Mouse (Mus musculus) cerebellum, postnatal 14 days (tissue): ENCODE measurements around the gene Cln5.

Experiments used
- DNase-seq, 2 experiments: peaks; one replicate each; pipeline ENCODE4 v3.0.0; 2021; ENCODE audit warnings: mixed read lengths in 2 of 2

Cln5 gene

GRCm38 (mm10) chr14:103069864-103070611, at the start of gene Cln5:
Gene Cln5 (plus strand): TSS chr14:103070216.
- peak; percentile 94 to 95 for DNase-seq

DNA sequence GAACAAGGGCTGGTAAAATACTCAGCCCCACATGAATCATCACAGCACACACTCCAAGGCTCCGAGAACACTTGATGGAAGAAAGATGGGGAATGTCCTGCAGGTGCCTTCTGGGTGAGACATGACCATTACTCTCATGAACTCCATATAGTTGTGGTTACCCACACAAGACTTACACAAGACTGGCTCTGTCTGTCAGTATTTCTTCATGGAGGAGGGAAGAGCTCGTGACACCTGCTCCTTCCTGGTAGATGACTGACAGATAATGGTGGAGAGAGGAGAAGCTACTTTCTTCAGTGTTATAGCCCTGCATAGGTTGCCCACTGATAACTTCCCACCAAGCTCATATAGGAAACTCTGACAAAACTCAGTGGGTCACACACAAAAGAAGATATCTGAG, 40.8 kb upstream of the Cln5 start:
- no peak for DNase-seq

GRCm38 (mm10) chr14:103033271-103033823, 36.7 kb upstream of the Cln5 start:
- DNase-seq = no peak

DNA sequence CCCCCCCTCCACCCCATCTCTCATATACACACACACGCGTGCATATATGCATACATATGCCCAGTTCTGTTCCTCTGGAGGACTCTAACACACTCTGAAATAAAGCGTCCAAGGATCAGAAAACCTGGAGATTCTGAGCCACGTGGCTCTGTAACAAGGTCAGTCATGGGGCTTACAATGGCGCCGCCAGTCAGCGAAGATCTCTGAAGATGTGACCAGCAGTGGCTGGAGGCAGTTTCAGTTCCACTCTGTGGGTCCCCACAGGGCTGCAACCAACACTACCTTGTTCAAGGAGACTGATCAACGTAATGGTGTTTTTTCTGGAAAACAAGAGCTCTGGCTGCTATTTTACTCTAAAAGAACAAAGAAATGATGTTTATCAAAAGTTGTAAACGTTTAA, 35.9 kb upstream of the Cln5 start:
- no peak for DNase-seq

GRCm38 (mm10) chr14:103037016-103037415, 33.0 kb upstream of the Cln5 start:
- no peak for DNase-seq

- DNase-seq = no peak
Observed at GRCm38 (mm10) chr14:103046677-103047076, 23.3 kb upstream of the Cln5 start, which contains the start of gene Acod1. Gene Acod1 (plus strand): TSS chr14:103046977.

- DNase-seq = no peak
Observed at GRCm38 (mm10) chr14:103048292-103049086, 21.5 kb upstream of the Cln5 start.

- peak; percentile 81 to 90 for DNase-seq
Observed at GRCm38 (mm10) chr14:103051159-103051769, 18.8 kb upstream of the Cln5 start.

DNA sequence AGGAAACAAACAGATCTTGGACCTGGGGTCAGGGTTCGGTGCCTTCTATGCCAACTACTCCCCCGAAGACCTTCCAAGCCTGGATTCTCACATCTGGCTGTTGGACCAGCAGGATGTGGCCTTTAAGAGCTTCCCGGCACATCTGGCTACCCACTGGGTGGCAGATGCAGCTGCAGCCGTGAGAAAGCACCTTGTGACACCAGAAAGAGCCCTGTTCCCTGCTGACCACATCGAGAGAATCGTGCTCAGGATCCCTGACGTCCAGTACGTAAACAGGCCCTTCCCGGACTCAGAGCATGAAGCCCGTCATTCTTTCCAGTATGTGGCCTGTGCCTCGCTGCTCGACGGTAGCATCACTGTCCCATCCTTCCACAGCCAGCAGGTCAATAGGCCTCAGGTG, 15.3 kb upstream of the Cln5 start:
- DNase-seq = no peak

GRCm38 (mm10) chr14:103056601-103057000, 13.4 kb upstream of the Cln5 start:
- DNase-seq = no peak

- DNase-seq = no peak
Observed at GRCm38 (mm10) chr14:103058998-103059397, 11.0 kb upstream of the Cln5 start.

GRCm38 (mm10) chr14:103059495-103059894, 10.5 kb upstream of the Cln5 start:
- DNase-seq = no peak

- peak; percentile 89 to 91 for DNase-seq
Observed at GRCm38 (mm10) chr14:103065294-103066167, 4.5 kb upstream of the Cln5 start.

DNA sequence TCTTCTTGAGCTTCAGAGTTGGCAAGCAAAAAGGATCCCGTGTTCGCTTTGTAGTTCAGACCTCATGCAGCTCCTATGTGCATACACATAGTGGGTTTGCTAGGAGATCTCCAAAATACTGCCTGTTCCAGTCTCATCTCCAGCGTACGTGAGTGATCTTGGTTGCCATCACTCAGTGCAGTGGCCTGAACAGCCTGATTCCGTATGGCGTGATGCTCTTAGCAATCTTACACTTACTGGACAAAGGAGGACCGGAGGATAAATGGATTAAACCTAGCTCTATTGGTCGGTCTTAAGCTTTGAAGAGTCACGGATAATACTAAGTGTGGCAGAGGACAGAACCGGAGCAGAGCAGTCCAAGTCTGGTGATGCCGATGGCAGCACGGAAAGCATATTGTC, 552 bp upstream of the Cln5 start:
- DNase-seq = no peak

DNA sequence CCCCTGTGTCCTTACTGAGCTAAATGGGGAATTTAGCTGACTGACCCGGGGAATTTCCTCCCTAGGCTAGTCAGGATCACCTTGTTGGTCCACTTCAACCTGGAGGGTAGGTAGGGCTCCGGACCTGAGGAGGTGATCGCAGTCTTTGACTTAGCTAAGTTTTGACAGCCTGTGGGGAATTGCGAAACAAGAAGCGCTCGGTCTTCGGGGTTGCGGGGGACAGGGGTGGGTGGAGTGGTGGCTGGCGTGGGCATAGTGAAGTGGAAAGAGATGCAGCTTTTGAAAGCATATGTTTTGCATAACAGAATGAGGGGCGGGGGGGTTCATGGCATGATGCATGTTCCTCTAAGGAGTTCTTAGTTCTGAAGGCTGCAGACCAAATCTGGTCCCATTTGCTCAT, 774 bp downstream of the Cln5 start:
- DNase-seq = peak in 1 of 2 experiments; percentile 37

DNA sequence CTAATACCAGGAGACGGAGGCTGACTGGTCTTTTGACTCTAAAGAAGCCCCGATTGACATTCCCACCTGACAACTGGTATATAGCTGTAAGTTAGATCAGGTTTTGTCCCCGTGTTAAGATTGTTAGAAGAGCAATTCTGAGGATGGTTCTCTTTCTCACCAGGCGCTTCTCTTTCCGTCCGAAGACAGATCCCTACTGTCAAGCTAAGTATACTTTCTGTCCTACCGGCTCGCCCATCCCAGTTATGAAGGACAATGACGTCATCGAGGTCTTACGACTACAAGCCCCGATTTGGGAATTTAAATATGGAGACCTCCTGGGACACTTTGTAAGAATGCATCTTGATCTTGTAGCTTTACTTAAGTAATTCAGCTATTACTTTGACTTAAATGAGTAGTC, 1.5 kb downstream of the Cln5 start:
- no peak for DNase-seq

GRCm38 (mm10) chr14:103072731-103073130, 2.7 kb downstream of the Cln5 start:
- DNase-seq = no peak

DNA sequence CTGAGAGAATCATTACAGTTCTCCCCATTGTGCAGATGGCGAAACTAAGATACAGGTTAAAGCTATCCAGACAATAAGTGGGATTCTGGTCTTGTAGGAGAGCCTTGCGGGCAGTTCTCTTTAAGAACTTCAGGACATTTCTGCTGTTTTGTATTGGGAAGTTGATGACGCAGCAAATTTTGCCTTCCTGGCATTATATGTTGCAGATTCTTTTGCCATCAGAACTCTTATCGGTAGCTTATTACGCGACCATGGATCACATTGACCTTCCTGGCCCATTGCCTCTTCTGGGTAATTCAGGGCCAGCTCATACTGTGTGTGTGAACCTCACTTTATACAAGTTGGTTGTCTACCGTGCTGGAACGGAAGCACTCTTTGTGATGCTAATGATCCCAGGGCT, 3.8 kb downstream of the Cln5 start:
- DNase-seq = no peak

DNA sequence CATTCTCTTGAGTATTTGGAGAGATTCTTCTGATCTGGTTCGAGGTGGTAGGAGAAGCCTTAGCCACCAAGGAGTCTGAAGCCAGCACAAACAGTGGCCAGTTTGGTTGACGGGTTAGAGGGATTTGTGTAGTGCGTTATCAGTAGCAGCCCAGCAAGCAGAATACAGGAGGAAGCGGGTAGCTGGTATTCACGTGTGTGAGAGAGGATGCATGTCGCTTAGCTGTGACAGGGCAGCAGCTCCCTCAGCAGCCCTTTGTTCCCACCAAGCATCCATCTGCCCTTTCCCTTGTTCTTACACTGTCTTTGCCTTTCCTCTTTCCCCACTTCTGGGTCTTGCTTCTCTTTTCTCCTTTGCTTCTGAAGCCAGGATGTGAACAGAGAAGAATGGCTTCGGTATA, 5.2 kb downstream of the Cln5 start:
- DNase-seq = no peak

DNA sequence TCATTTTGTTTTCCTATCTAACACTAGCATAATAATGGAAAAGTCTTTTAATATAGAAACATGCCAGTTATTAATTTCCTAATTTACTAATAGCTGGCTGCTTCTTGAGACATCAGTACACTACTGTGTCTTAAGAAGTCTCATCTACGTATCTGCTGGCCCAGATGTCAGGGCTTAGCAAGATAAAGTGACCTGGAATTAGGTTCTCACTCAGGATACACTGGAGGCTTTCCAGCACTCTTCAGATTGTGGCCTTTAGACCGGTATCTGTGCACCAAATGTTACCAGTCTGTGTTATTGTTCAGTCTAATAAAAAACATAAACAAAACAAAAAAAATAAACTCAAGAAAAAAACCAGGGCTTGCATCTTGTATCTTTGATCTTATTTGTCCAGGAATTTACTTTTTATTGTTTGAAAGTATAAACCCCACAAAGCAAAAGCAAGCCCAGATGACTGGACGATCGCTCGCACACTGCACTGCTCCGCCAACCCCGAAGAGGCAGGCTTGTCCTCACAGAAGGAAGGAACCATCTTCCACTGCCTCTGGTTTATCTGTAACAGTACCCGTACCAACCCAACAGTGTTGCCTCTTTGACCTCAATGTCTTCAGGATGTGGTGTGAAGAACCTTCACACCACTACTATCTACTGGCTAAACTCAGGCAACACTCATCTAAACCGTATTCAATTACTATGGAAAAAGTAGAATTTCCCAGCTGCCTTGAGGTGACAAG, 7.4 kb downstream of the Cln5 start:
- DNase-seq = no peak
